22 mouse cellular contexts compared by ENCODE assay signal in the genomic region with DNA sequence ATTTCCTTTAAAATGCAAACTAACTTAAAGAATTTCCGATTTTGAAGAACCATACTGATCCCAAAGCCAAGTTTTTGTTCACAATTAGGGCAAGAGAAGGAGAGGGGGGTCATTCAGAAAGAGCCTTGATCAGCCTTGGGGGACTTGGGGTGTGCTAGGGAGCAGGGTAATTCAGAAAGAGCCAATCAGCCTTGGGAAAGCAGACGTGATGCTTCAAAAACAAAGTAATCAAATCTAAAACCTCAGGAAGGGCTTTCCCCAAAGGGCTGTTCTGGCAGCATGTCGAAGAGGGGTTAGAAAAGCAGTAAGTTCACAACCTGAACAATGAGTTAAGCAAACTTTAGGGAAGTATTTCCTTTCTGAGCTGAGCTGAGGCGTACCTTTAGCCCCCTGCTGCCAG.
"Had no signal": no experiment of that assay in that cellular context is flagged by ENCODE, and none has a peak within 500 bp of the region (broad histone marks: within the 10 kb centered on the region; RNA-seq: fewer than 3 reads in every experiment).

No protein-coding gene starts in this region.

- DNase-seq: kidney, adult 8-10 months; kidney, postnatal 10 days; kidney, postnatal 4 days; left cerebral cortex, postnatal 4 days; liver; lung, adult 18-20 months; lung, postnatal 10 days; lung, postnatal 36 days; right cerebral cortex, postnatal 14 days; right cerebral cortex, postnatal 4 days; thymus, postnatal 25 days had no signal

- H3K9me3 ChIP-seq: kidney, embryonic 15.5 days; liver, embryonic 12.5 days; liver, embryonic 15.5 days; lung, embryonic 15.5 days; megakaryocyte, embryonic 14.5 days; midbrain, embryonic 10.5 days; midbrain, embryonic 13.5 days; neural tube, embryonic 13.5 days had no signal

- H3K36me3 ChIP-seq: kidney, embryonic 15.5 days; liver, embryonic 12.5 days; liver, embryonic 15.5 days; lung, embryonic 15.5 days; midbrain, embryonic 13.5 days had no signal

- H3K27ac ChIP-seq: kidney, embryonic 15.5 days; liver, embryonic 12.5 days; liver, embryonic 15.5 days; lung, embryonic 15.5 days; midbrain, embryonic 10.5 days; midbrain, embryonic 13.5 days; neural tube, embryonic 13.5 days; stomach, postnatal 0 days had no signal

- H3K4me3 ChIP-seq: kidney, embryonic 15.5 days; liver, embryonic 12.5 days; liver, embryonic 15.5 days; lung, embryonic 15.5 days; megakaryocyte, embryonic 14.5 days; midbrain, embryonic 10.5 days; midbrain, embryonic 13.5 days; myocyte; neural tube, embryonic 13.5 days had no signal

- H3K4me2 ChIP-seq: kidney, embryonic 15.5 days; liver, embryonic 12.5 days; liver, embryonic 15.5 days; lung, embryonic 15.5 days; midbrain, embryonic 13.5 days; neural tube, embryonic 13.5 days had no signal

- ATAC-seq: liver, embryonic 12.5 days; midbrain, embryonic 13.5 days; midbrain, embryonic 16.5 days had no signal

- H3K27me3 ChIP-seq: kidney, embryonic 15.5 days; liver, embryonic 12.5 days; liver, embryonic 15.5 days; lung, embryonic 15.5 days; neural tube, embryonic 13.5 days had no signal

- H3K9ac ChIP-seq: kidney, embryonic 15.5 days; liver, embryonic 12.5 days; liver, embryonic 15.5 days; lung, embryonic 15.5 days; midbrain, embryonic 13.5 days; neural tube, embryonic 13.5 days had no signal

- H3K4me1 ChIP-seq: liver, embryonic 12.5 days; liver, embryonic 15.5 days; megakaryocyte, embryonic 14.5 days had no signal
